Mouse (Mus musculus): ENCODE results near the gene Skap1. TPM values are rescaled to one million over a fixed set of nuclear protein-coding genes. Genes with fewer than 3 reads are reported as not detected.
A peak's percentile ranks its signal among the peaks of the same experiment; 100 is the strongest.

Gene Skap1
- polyA plus RNA-seq, 1 experiment from 2014 or later = 1.1 TPM

- Histone ChIP-seq H3K9me3 (no peaks in the 10 kb centered on the region), H3K9ac (no peak overlapping the region), H3K4me3 (replicated peaks) (no peak overlapping the region), H3K36me3 (no peaks in the 10 kb centered on the region), H3K4me2 (no peak overlapping the region), H3K27me3 (replicated peaks) (no peaks in the 10 kb centered on the region; the same call in 1 of the 2 replicates), H3K27ac (no peak overlapping the region), H3K4me1 (no peaks in the 10 kb centered on the region)
- ATAC-seq (ENCODE audit: insufficient read depth, low FRiP score, low read depth) = no peak
- WGBS = 10% methylated on average over 7 of the region's 7 CpGs
Measured at GRCm38 (mm10) chr11:96438787-96439186, 25.6 kb upstream of the Skap1 start.

- no peak overlapping the region for H3K4me2 ChIP-seq
- no peaks in the 10 kb centered on the region for H3K4me1 ChIP-seq
- no peaks in the 10 kb centered on the region for H3K36me3 ChIP-seq
- no peaks in the 10 kb centered on the region; the same call in 1 of the 2 replicates for H3K27me3 ChIP-seq (replicated peaks)
- no peak overlapping the region for H3K4me3 ChIP-seq (replicated peaks)
- H3K9ac ChIP-seq = no peak overlapping the region
- H3K27ac ChIP-seq = no peak overlapping the region
- no peaks in the 10 kb centered on the region for H3K9me3 ChIP-seq
- 63% methylated on average over 12 of the region's 12 CpGs for WGBS
- ATAC-seq (ENCODE audit: insufficient read depth, low FRiP score, low read depth) = no peak
Measured at GRCm38 (mm10) chr11:96441546-96442185, 22.7 kb upstream of the Skap1 start.

GRCm38 (mm10) chr11:96442468-96442867 lies 21.9 kb upstream of the Skap1 start:
- Histone ChIP-seq H3K9ac (no peak overlapping the region), H3K9me3 (no peaks in the 10 kb centered on the region), H3K4me2 (no peak overlapping the region), H3K27ac (no peak overlapping the region), H3K27me3 (replicated peaks) (no peaks in the 10 kb centered on the region; the same call in 1 of the 2 replicates), H3K4me1 (no peaks in the 10 kb centered on the region), H3K4me3 (replicated peaks) (no peak overlapping the region), H3K36me3 (no peaks in the 10 kb centered on the region)
- ATAC-seq (ENCODE audit: insufficient read depth, low FRiP score, low read depth) = no peak
- 81% methylated on average over 5 of the region's 5 CpGs for WGBS

GRCm38 (mm10) chr11:96447931-96448330 lies 16.5 kb upstream of the Skap1 start:
- Histone ChIP-seq H3K27me3 (replicated peaks) (no peaks in the 10 kb centered on the region), H3K9me3 (no peaks in the 10 kb centered on the region), H3K27ac (no peak overlapping the region), H3K9ac (no peak overlapping the region), H3K4me1 (no peaks in the 10 kb centered on the region), H3K4me2 (no peak overlapping the region), H3K36me3 (no peaks in the 10 kb centered on the region), H3K4me3 (replicated peaks) (no peak overlapping the region)
- ATAC-seq (ENCODE audit: insufficient read depth, low FRiP score, low read depth) = no peak
- 71% methylated on average over 24 of the region's 24 CpGs for WGBS

- Histone ChIP-seq H3K36me3 (no peaks in the 10 kb centered on the region), H3K4me2 (no peak overlapping the region), H3K4me1 (no peaks in the 10 kb centered on the region), H3K27me3 (replicated peaks) (peaks cover 4% of the 10 kb centered on the region; the same call in 1 of the 2 replicates), H3K27ac (no peak overlapping the region), H3K9me3 (no peaks in the 10 kb centered on the region), H3K4me3 (replicated peaks) (no peak overlapping the region), H3K9ac (no peak overlapping the region)
- no peak for ATAC-seq (ENCODE audit: insufficient read depth, low FRiP score, low read depth)
- WGBS = 76% methylated on average over 5 of the region's 5 CpGs
Measured at GRCm38 (mm10) chr11:96455111-96455510, 9.3 kb upstream of the Skap1 start.

GRCm38 (mm10) chr11:96455699-96456326 lies 8.6 kb upstream of the Skap1 start:
- Histone ChIP-seq H3K27ac (no peak overlapping the region), H3K4me1 (no peaks in the 10 kb centered on the region), H3K36me3 (no peaks in the 10 kb centered on the region), H3K9ac (no peak overlapping the region), H3K4me2 (no peak overlapping the region), H3K27me3 (replicated peaks) (peaks cover 4% of the 10 kb centered on the region; the same call in 1 of the 2 replicates), H3K4me3 (replicated peaks) (no peak overlapping the region), H3K9me3 (no peaks in the 10 kb centered on the region)
- WGBS = 78% methylated on average over 6 of the region's 6 CpGs
- ATAC-seq (ENCODE audit: insufficient read depth, low FRiP score, low read depth) = no peak

- no peak for ATAC-seq (ENCODE audit: insufficient read depth, low FRiP score, low read depth)
Measured at GRCm38 (mm10) chr11:96456508-96457305, 7.7 kb upstream of the Skap1 start.

GRCm38 (mm10) chr11:96461766-96462165 lies 2.6 kb upstream of the Skap1 start:
- Histone ChIP-seq H3K4me2 (no peak overlapping the region), H3K4me1 (peaks cover 6% of the 10 kb centered on the region; the same call in 1 of the 2 replicates), H3K4me3 (replicated peaks) (no peak overlapping the region), H3K27ac (no peak overlapping the region), H3K9me3 (no peaks in the 10 kb centered on the region), H3K27me3 (replicated peaks) (peaks cover 41% of the 10 kb centered on the region), H3K9ac (no peak overlapping the region), H3K36me3 (no peaks in the 10 kb centered on the region)
- ATAC-seq (ENCODE audit: insufficient read depth, low FRiP score, low read depth) = no peak
- WGBS = 42% methylated on average over 4 of the region's 4 CpGs

More at GRCm38 (mm10) chr11:96456508-96457305, 7.7 kb upstream of the Skap1 start:
- Histone ChIP-seq H3K27ac (no peak overlapping the region), H3K9me3 (no peaks in the 10 kb centered on the region), H3K36me3 (no peaks in the 10 kb centered on the region), H3K4me2 (no peak overlapping the region), H3K4me3 (replicated peaks) (no peak overlapping the region), H3K27me3 (replicated peaks) (peaks cover 4% of the 10 kb centered on the region), H3K9ac (no peak overlapping the region), H3K4me1 (no peaks in the 10 kb centered on the region)
- 21% methylated on average over 12 of the region's 12 CpGs for WGBS

- 20% methylated on average over 9 of the region's 9 CpGs for WGBS
- no peak for ATAC-seq (ENCODE audit: insufficient read depth, low FRiP score, low read depth)
- H3K9me3 ChIP-seq = no peaks in the 10 kb centered on the region
- H3K4me1 ChIP-seq = peaks cover 6% of the 10 kb centered on the region; the same call in 1 of the 2 replicates
- H3K27ac ChIP-seq = no peak overlapping the region
- H3K9ac ChIP-seq = no peak overlapping the region
- no peaks in the 10 kb centered on the region for H3K36me3 ChIP-seq
- no peak overlapping the region for H3K4me2 ChIP-seq
- peaks cover 41% of the 10 kb centered on the region for H3K27me3 ChIP-seq (replicated peaks)
- H3K4me3 ChIP-seq (replicated peaks) = no peak overlapping the region
Measured at GRCm38 (mm10) chr11:96462191-96462752, 2.1 kb upstream of the Skap1 start.

GRCm38 (mm10) chr11:96464716-96465060 lies 295 bp downstream of the Skap1 start:
- 28% methylated on average over 5 of the region's 5 CpGs for WGBS
- no peak for ATAC-seq (ENCODE audit: insufficient read depth, low FRiP score, low read depth)
- peaks cover 6% of the 10 kb centered on the region; the same call in 1 of the 2 replicates for H3K4me1 ChIP-seq

GRCm38 (mm10) chr11:96465426-96466056 lies 1.1 kb downstream of the Skap1 start:
- Histone ChIP-seq H3K27ac (no peak overlapping the region), H3K9ac (no peak overlapping the region)
- 82% methylated on average over 10 of the region's 10 CpGs for WGBS

More at GRCm38 (mm10) chr11:96464716-96465060, 295 bp downstream of the Skap1 start:
- Histone ChIP-seq H3K9me3 (no peaks in the 10 kb centered on the region), H3K27ac (no peak overlapping the region), H3K4me3 (replicated peaks) (peak overlapping the region; percentile 31), H3K4me2 (peak overlapping the region; percentile 73), H3K36me3 (no peaks in the 10 kb centered on the region), H3K9ac (no peak overlapping the region), H3K27me3 (replicated peaks) (peaks cover 41% of the 10 kb centered on the region)

More at GRCm38 (mm10) chr11:96465426-96466056, 1.1 kb downstream of the Skap1 start:
- Histone ChIP-seq H3K27me3 (replicated peaks) (peaks cover 41% of the 10 kb centered on the region), H3K4me1 (peaks cover 6% of the 10 kb centered on the region; the same call in 1 of the 2 replicates), H3K9me3 (no peaks in the 10 kb centered on the region), H3K36me3 (no peaks in the 10 kb centered on the region), H3K4me3 (replicated peaks) (no peak overlapping the region), H3K4me2 (no peak overlapping the region)
- ATAC-seq (ENCODE audit: insufficient read depth, low FRiP score, low read depth) = no peak

All from stomach, embryonic 15.5 days (tissue).